ENCODE assay signal across 8 mouse cellular contexts in the genomic region with DNA sequence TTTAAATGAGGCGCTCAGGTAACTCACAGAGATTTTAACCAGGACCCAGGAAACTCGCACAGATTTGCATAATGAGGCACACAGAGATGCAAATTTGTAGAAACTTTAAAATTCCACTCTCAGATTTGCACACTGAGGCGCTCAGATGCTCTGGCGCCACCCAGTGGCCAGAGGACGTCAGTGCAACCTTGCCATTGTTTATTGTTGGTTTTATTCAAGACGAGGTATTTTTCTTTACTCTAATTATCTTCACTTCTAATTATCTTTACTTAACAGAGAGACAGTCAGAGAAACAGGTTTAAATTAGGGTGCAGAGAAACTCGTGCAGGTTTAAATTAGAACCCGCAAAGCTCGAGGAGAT. TPM values are rescaled to one million over a fixed set of nuclear protein-coding genes. Genes with fewer than 3 reads are reported as not detected.
DNase-seq lines count a peak whose midpoint lies in the region; ATAC-seq and TF ChIP-seq lines count a peak whose summit lies in the region.
"Not testable (repeated sequence)": the region's sequence is repeated elsewhere in the genome, so short reads cannot be mapped to it uniquely, and the experiment has no call there.

No protein-coding gene starts in this region.

- H3K36me3 ChIP-seq in ES-E14 (ENCODE audit: control insufficient read depth, insufficient read depth, low read length, poor library complexity, severe bottlenecking): peaks cover 51% of the 10 kb centered on the region
- H3K36me3 ChIP-seq in forebrain, embryonic 10.5 days (replicated peaks): peaks cover 61% of the 10 kb centered on the region
- peaks cover 28% of the 10 kb centered on the region for H3K36me3 ChIP-seq in heart, postnatal 0 days (replicated peaks; ENCODE audit: control insufficient read depth, insufficient read depth, low read length)

- 54% methylated on average over 9 of the region's 9 CpGs for WGBS in forebrain, embryonic 10.5 days
- 50% methylated on average over 9 of the region's 9 CpGs for WGBS in heart, postnatal 0 days

- H3K27ac ChIP-seq in ES-E14 (ENCODE audit: insufficient read depth, low read depth, low read length, poor library complexity, severe bottlenecking): peak overlapping the region; percentile 30; the same call in 1 of the 2 replicates
- not testable (repeated sequence) for H3K27ac ChIP-seq in forebrain, embryonic 10.5 days; heart, postnatal 0 days (ENCODE audit: low read depth)

- H3K4me2 ChIP-seq in heart, postnatal 0 days (ENCODE audit: low read depth, low read length): not testable (repeated sequence)

- H3K9me3 ChIP-seq in ES-E14 (ENCODE audit: control insufficient read depth, insufficient read depth, low read depth, low read length): not testable (repeated sequence)
- peaks cover 54% of the 10 kb centered on the region for H3K9me3 ChIP-seq in forebrain, embryonic 10.5 days
- peaks cover 17% of the 10 kb centered on the region for H3K9me3 ChIP-seq in heart, postnatal 0 days (replicated peaks; ENCODE audit: control insufficient read depth, low read length)

- ATAC-seq in heart, postnatal 0 days (ENCODE audit: insufficient read depth, low read depth): not testable (repeated sequence)

- in situ Hi-C loops in ES-E14 (cut with MboI; ENCODE audit: low sequenced_read_pairs in 2 of 2, unreplicated experiment in 2 of 2): not testable (repeated sequence)

- not testable (repeated sequence) for H3K27me3 ChIP-seq in forebrain, embryonic 10.5 days (ENCODE audit: poor library complexity, severe bottlenecking); heart, postnatal 0 days (ENCODE audit: control insufficient read depth, insufficient read depth, low read length)

- not testable (repeated sequence) for H3K9ac ChIP-seq in ES-E14 (ENCODE audit: insufficient read depth, low read depth, low read length, poor library complexity, severe bottlenecking); heart, postnatal 0 days (replicated peaks; ENCODE audit: low read depth, low read length)

- not testable (repeated sequence) for H3K4me1 ChIP-seq in ES-E14 (ENCODE audit: control insufficient read depth in 2 of 2, insufficient read depth in 2 of 2, low read length in 2 of 2, poor library complexity in 1 of 2); heart, postnatal 0 days (ENCODE audit: control insufficient read depth, insufficient read depth)
- peaks cover 13% of the 10 kb centered on the region for H3K4me1 ChIP-seq in forebrain, embryonic 10.5 days

- not testable (repeated sequence) for TF ChIP-seq EP300 in heart, postnatal 0 days (IDR thresholded peaks at IDR 0.05; ENCODE audit: low read depth)

- H3K4me3 ChIP-seq in ES-E14 (ENCODE audit: insufficient read depth in 1 of 2, low read depth in 1 of 2, low read length in 2 of 2, poor library complexity in 1 of 2, severe bottlenecking in 1 of 2); forebrain, embryonic 10.5 days; heart, postnatal 0 days (ENCODE audit: low read depth, low read length): not testable (repeated sequence)

- peak; percentile 100 for DNase-seq in ES-E14 (ENCODE audit: low read depth, low spot score)
- peak; percentile 87 for DNase-seq in c-Kit-positive CD71-positive TER-119-negative erythroid progenitor cells, embryonic 14.5 days (ENCODE audit: low read depth)
- peak; percentile 82 for DNase-seq in forebrain, embryonic 10.5 days (ENCODE audit: extremely low spot score, low spot score)
- DNase-seq in heart, postnatal 0 days (ENCODE audit: low spot score): peak; percentile 62
- peak; percentile 67 to 79 for DNase-seq in kidney, postnatal 36 days
- peak; percentile 88 for DNase-seq in lung, postnatal 36 days
- DNase-seq in retina, embryonic 14.5 days (ENCODE audit: low spot score): peak; percentile 100
- DNase-seq in thymus, postnatal 25 days: peak; percentile 75

- TF ChIP-seq CTCF in heart, postnatal 0 days (IDR thresholded peaks at IDR 0.05; ENCODE audit: low read depth): peak; percentile 100

RNA-seq across cellular contexts. Expression of a gene that starts 11.2 kb away (rescaled TPM):
- total RNA-seq in ES-E14 (2012; rRNA removed): 165 and 322 TPM in 2 replicates
- polyA plus RNA-seq in forebrain, embryonic 10.5 days (2016; fragmentation: Nextera tagmentation; extraction: Ambion mirVana): 249 and 311 TPM in 2 replicates
- 0.88 and 16.5 TPM in 2 replicates for total RNA-seq in heart, postnatal 0 days (2014; rRNA removed; ENCODE audit: low replicate concordance)
- polyA plus RNA-seq in heart, postnatal 0 days (2015; fragmentation: Nextera tagmentation; extraction: Ambion mirVana): 32.6 and 63.9 TPM in 2 replicates
